Mouse (Mus musculus) inflammation-experienced regulatory T-cells, adult 6 months (primary cell): ENCODE data around the gene Osbpl9. TPM values are rescaled to one million over a fixed set of nuclear protein-coding genes. Genes with fewer than 3 reads are reported as not detected.

ENCODE experiments used
- ATAC-seq: one replicate; pipeline ENCODE4 v1.8.0; 2017
- polyA plus RNA-seq, 3 experiments: library from polyadenylated mRNA; unstranded; fragments of 100-300 nt; shearing (Covaris generic); gene quantifications; one replicate each; pipeline ENCODE4 v1.2.1; 2017

The Osbpl9 gene
- polyA plus RNA-seq: 10 to 100 TPM; 75.7 to 78.9 (median 77.2) TPM

DNA sequence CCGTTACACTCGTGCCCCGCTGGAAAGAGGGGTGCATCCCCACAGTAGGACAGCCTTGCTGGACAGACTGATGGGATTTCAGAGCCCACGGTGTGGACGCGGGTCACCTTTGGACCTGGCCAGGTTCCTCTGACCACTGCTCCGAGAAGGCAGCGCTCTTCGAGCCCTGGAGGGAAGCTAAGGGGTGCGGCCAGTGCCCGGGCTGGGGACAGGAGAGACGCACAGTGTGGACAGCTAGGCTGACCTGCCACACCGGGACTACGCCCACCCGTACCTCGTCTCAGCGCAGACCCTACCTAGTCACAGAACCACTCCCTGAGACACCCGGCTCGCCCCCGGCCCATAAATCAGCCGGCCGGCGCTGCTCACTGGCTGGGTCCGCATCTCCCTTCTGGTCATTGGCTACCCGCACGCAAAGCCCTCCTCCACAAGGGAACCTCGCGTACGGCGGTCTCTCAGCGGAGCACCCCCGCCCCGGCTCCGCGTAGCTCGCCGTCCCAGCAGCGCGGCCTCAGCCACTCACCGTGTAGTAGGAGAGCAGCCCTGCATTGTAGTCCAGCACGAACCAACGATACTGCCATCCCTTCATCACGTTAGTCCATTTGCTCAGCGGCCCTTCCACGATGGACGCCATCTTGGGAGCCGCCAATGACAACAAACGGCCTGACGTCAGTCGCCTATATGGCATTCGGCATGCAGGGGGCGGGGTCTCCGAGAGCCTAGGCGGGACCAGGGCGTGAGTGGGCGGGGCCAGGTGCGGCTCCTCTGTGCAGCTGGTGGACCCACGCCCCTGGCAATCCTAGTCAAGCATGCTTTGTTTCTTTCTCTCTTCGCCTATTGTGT lies at the start of gene Osbpl9:
TSS of gene Osbpl9 (minus strand) at position 691 of the 843 bp plus-strand sequence.
- peak; percentile 92 for ATAC-seq

DNA sequence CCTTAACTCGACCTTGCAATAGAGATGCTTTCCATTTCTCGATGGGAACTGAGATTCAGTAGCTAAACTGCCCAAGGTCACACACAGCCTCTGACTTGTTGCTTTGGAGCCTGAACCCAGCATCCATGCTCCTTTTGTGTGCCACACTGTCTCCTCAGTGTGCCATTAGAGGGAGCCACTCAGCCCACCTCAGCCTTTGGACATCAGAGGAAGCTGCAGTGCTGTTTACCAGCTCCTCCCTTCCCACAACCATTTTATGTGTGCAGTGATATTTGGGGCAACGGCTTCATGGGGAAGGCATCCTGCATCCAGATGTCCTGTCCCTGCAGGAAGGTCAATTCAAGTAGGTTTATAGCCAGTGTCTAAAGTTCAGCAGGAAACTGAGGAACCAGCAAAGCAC lies 49.5 kb upstream of the Osbpl9 start:
- peak; percentile 56 for ATAC-seq

DNA sequence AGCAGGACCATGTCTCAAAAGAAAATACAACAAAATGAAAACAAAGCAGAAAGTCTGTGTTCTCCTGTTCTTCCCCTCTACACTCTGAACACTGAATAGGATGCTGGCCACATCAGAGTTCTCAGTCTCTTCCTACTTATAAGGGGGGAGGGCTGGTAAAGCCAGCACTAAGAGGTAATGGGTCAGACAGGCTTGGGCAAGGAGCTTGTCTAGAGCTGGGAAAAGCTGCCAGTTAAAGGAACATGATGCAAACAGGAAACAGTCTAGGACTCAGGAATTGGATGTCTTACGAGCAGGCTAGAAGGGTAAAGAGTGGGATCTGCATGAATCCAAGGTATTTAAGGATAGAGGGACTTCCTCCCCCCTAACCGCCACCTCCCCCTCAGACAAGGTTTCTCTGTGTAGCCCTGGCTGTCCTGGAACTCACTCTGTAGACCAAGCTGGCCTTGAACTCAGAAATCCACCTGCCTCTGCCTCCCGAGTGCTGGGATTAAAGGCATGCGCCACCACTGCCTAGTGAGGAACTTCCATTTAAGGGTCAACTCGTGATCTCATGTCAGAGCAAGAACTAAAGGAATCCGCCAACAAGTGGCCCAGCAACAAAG lies 43.0 kb upstream of the Osbpl9 start:
- no peak for ATAC-seq

DNA sequence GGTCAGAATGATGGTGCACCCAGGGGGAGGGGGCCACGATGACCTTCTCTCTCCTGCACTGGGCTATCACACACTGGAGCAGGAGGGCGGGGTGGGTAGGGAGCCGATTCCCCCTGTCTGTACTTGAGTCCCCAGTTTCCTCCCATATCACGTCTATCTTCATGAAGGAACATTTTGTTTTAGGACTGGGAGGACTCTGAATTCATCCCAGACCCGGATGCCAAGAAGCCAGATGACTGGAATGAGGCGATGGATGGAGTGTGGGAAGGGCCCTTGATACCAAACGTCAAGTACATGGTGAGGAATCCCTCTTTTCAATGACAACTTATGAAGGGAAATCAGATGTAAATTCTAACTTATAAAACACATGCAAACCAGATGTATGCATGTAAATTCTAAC lies 42.4 kb upstream of the Osbpl9 start:
- ATAC-seq: no peak

DNA sequence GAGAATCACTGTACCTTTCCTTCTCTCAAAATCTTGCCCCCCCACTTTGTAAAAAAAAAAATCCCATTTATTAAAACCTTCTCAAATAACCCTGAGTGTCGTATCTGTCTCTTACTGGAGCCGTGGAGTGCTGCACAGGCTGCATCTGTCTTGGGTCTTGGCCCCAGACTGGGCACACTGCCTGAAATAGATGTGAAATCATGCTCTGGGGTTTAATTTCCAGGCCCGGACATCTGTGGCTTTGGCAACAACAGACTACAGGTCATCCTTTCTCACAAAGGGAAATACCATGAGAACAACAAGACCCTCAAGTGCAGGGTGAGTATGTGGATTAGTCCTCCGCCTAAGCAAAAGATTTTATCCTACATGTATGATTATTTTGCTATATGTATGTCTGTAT lies 39.9 kb upstream of the Osbpl9 start:
- no peak for ATAC-seq

DNA sequence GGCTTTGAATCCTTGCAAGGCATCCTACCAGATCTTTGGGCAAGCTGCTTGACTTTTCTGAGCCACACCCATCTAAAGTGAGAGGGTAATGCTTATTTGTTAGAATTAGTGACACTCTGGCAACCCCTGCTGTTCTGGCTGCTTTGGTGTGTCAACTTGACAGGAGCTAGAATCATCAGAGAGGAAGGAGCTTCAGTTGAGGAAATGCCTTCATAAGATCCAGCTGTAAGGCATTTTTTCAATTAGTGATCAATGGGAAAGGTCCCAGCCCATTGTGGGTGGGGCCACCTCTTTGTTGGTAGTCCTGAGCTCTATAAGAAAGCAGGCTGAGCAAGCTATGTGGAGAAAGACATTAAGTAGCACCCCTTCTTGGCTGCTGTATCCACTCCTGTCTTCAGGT lies 39.1 kb upstream of the Osbpl9 start:
- ATAC-seq: no peak

DNA sequence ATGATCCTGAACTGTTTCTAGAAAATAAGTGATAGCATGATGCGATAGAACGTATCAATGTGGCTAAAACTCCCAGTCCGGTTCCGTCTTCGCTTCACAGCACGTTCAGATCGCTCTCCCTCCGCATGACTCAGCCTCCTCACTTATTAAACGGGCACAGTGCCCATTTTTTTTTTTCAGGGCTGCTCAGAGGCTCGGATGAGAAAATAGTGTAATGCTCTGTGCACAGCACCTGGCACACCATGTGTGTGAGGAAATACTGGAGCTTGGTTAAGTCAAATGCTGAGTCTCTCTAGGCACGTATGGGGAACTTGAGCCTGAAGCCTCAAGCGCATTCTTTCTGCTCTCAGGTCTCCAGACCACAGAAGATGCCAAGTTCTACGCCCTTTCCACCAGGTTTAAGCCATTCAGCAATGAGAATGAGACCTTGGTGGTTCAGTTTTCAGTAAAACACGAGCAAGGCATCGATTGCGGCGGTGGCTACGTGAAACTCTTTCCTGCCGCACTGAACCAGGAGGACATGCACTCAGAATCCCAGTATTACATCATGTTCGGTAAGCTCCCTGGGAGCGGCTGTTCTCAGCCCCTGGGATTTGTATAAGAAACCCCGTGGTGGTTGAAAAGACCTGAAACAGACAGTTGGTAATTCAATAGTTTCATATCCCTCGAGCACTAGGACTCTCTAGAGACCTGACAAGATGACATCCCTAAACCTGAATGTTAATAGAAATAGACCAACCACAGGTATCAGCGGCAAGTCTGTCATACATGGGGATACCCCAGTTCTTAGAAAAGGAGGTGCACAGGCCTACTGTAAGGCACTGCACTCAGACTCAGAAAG lies 36.6 kb upstream of the Osbpl9 start:
- ATAC-seq: no peak

DNA sequence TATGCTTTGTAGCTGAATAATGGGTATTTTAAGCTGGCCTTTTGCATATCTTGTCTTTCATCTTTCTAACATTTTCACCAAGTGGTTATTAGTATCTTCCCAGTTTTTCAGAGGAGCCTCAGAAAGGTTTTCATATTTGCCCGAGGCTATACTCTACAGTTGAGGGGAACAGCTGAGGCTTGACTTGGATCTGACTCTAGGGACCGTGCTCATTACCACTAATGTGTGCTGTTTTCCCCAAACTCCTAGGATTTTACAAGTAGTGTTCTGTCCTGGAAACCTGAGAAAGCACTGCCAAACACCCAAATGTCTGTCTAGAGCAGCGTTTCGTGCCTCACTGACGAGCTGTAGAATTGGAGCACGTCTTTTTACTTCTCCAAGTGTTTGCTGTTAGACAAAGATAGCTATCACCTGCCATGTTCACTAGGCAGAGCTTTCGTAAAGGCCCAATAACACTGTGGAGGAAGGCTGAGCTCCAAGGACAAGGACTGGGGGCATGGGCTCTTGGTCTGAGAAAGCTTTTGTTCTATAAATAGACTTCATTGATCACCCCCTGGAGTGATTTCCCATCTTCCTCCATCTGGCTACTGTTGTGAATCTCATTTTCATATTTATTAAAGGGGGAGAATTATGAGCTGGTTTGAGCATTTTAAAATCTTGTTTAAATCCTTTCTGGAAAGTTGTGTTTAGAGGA lies 34.3 kb upstream of the Osbpl9 start:
- ATAC-seq: no peak

DNA sequence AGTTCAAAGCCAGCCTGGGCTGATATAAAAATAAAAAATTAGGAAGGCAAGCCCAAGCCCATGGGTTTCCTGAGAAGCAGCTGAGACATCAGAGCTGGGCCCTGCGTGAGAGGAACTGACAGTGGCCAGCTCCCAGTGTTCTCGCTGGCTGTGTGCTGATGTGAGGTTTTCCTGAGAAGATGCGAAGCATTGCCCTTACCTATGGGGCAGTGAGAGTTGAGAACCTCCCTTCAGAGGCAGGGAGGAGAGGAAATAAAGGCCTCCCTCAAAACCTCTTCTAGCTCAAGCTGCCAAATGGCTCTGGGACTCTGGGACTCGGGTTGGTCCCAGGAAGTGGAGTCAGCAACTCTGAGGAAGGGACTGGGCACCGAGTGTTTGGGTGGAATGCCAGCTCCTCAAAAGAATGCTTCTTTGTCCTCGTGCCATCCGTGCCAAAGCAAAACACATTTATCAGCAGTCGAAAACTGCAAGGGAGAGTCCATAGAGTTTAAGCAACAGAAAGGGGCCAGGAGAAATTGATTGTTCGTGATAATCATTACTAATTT lies 32.8 kb upstream of the Osbpl9 start:
- no peak for ATAC-seq

DNA sequence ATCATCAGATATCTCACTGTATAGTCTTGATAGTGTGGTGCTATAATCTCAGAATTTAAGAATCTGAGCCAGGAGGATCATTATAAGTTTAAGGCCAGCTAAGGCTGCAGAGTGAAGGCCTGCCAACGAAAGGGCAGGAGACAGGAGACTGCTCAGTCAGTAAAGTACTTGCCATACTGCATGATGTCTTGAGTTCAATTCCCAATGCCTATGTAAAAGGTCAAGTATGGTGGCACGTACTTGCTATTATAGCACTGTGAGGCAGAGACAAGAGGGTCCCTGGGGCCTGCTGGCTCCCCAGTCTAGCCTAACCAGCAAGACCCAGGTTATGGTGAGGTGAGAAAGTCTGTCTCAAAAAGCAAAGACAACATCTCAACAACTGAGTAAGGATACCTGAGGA lies 32.1 kb upstream of the Osbpl9 start, which contains the start of gene Calr4:
TSS of gene Calr4 (plus strand) at position 301 of the 400 bp plus-strand sequence.
- ATAC-seq: no peak

DNA sequence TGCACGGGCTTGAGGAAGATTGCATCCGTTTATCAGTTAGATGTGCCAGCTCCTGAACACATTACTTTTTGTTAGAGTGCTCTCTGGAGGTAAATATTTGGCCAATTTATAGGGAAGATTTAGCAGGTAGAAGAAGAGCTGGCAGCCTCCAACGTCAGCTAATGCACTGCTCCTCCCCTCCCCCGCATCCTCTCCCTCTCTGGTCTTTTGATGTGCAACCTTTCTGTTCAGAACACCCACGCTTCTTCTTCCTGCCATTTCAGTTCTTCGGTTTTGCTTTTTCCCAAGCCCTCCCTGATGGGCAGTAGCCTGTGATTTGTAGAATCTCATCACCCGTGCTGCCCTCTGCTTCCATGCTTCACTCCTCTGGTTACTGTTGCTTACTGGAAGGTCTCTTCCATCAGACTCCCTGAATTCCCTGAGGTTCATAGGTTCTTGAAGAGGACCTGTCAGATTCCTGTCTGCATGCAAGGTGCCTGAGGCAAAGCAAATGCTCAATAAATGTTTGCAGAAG lies 27.8 kb upstream of the Osbpl9 start:
- ATAC-seq: peak; percentile 95

DNA sequence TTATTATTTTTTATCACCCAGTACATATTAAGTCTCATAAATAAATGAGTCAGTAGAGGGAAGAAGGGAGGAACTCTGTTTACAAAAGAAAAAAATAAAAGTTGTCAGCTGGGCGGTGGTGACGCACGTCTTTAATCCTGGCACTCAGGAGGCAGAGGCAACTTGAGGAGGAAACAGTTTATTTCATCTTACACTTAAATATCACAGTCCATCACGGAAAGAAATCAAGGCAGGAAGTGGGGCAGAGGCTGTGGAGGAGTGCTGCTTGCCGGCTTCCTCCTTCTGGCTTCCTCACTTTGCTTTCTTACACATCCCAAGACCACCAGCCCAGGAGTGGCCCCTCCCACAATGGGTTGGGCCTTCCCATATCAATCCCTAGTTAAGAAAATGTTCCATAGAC lies 24.0 kb upstream of the Osbpl9 start:
- peak; percentile 23 for ATAC-seq

DNA sequence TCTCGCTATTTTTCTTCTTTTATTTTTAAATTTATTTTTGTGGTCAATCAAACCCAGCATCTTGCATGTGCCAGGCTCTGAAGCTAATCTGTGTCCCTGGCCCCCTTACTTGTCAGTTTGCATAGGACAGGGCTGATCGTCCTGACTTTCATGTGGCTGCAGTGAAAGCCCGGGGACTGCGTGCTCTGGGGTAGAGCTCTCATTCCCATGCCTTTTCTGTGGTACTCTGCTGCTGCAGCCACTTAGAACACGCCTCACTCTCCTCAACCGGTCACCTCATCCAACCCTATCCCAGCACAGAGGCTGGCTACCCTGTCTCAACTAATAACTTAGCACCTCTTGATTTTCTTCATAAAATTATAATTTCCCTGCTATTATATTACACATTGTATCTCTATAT lies 23.5 kb upstream of the Osbpl9 start:
- ATAC-seq: no peak

DNA sequence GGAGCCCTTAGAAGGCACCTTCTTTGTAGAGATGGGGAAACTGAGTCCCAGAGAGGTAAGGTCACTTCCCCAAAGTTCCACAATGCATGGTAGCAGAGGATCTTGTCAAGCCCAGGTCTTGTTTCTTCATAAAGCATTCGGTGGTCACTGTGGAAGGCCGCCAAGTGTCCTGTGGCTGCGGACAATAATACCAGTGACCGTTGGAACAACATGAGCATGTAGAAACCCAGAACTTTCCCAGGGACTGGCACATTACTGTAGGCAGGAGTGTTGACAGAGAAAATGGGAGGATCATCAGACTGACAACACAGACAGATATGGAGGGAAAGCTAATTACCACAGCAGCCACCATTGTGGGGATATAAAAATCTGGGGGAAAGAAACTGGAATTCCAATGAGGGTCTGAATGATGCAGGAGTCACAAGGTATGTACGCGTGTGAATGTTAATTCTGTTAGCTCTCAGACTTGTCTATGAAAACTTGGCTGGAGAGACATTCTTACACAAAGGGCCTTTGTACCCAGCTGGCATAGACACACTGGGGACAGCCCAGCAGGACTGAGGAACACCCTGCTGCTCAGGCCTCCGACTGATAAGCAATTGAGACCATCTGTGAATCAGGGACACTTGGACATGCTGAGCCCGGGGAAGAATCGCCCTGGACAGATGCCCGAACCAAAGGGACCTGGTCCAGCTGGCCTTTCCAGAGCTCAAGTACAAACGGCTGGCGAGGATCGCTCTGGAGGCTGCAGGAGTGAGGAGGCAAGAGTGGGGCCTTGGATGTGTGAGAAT lies 22.9 kb upstream of the Osbpl9 start:
- ATAC-seq: no peak

DNA sequence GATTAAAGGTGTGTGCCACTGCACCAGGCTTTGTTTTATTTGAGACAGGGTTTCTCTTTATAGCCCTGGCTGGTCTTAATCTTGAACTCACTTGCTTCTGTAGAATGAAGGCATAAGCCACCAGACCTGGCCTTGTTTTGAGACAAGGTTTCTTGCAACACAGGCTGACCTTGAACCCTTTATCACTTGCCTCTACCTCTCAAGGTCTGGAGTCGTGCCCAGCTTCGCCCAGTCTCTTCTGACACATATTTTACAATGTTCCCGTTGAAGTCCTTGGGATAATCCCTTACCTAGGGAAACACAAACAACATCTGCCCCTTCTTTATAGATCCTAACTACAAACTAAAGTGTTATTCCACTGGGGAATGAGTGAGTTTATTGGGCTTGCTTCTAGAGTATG lies 19.9 kb upstream of the Osbpl9 start:
- ATAC-seq: no peak

DNA sequence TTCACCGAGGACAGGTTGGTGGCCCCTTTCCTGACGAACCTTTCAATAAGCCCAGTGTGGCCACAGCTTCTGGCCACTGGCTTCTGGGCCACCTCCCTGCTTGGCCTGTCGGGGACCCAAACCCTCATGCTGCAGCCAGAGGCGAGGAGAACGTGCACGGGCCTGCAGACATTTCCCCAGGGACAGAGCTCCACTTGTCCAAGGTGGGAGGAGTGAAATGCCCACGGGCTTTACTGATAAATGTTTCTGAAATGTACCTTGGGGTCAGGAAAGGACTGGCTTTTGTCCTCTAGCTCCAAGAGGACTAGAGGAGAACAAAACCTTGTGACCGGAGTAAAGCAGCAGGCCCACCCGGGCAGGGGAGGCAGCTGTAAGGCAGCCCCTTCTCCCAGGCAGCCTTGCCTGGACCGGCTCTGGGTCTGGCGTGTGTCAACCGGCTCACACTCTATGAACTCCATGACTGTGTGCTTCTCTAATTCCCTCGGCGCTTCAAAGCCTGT lies 18.4 kb upstream of the Osbpl9 start:
- ATAC-seq: no peak

DNA sequence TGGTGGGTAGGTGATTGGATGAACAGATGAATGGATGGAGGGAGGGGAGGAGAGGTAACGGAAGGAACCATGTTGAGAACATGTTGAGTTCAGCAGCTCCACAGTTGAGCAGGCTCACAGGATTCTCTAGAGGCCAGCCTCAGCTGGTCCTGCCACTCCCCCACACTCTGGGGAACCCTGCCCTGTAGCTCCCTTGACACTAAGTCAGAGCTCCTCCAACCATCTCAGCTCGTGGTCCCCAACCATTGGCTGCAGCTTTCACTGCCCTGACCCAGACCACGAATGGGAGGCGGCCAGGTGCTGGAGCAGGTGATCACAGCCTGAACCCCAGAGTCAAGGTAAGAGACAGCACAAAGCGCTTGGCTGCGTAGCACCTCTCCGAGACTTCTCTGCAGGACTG lies 15.9 kb upstream of the Osbpl9 start:
- no peak for ATAC-seq

DNA sequence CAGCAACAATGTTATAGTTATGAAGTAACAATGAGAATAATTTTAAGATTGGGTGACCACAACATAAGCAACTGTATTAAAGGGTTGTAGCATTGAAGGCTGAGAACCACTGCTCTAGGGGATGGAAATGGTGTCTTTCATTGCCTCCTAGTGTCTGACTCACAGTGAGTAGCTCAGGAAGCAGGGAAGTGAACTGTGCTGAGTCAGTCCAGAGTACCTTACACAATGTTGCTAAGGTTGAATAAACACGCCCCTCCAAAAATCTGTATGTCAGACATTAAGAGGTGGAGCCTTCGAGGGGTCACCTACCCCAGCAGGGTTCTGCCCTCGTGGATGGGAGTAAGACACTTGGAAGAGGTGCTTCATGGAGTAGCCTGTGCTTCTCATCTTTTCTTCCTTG lies 11.9 kb upstream of the Osbpl9 start:
- ATAC-seq: no peak

DNA sequence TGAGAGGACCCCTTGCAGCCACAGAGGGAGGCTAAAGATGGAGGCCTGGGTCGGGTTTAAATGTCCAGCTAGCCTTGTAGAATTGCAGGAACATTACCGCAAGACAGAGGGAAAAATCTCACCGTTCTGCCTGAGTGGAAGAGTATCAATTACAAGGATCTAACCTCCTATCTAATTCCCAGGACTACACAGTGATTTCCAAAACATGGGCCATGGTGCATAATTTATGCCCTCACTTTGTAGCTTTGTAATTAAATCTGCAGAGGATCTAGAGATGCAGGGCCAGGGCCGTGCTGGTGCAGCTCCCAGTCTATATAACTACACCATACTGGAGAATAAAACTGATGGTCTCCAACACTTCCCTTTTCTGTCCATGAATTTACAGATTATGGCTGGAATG lies 8.8 kb upstream of the Osbpl9 start:
- no peak for ATAC-seq

DNA sequence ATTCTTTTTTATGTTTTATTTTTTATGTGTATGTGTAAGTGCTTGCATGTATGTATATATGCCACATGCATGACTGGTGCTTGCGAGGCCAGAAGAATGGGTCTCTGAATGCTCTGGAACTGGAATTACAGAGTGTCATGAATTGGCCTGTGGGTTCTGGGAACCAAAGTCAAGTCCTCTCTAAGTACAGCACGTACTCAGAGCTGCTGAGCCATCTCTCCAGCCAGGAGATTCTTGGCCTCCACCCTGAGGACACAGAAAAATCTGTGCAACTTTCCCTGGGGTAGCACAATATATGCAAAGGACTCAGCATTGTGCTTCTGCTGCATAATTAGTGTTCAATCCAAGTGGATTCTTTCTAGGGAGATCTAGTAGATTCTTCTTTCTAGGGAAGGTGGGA lies 8.2 kb upstream of the Osbpl9 start:
- no peak for ATAC-seq

DNA sequence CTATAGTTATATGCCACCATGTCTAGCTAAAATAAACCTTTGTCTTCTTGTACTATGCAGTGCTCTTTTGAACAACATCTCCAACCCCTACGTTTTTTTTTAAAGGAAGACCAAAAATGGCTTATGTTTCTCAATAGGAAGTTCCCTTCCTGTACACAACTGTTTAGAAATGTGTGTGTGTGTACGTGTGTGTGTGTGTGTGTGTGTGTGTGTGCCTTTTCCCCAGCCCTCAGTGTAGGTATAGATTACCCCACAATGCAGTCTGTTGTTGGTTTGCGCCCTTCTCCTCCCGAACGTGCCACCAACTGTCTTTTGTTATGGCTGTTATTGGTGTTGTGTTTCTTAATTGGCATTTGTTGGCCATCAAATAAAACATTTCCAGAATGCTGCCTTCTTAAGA lies 5.5 kb upstream of the Osbpl9 start:
- no peak for ATAC-seq
